Mouse (Mus musculus) forebrain, embryonic 16.5 days (tissue): ENCODE measurements around the gene Nckap5. TPM values are rescaled to one million over a fixed set of nuclear protein-coding genes. Genes with fewer than 3 reads are reported as not detected.

Experiments
- ATAC-seq: fragments of 200-750 bp; cut with Nextera tagmentation; 2 replicates; pipeline ENCODE4 v1.8.0; 2017; ENCODE audit warnings: mild to moderate bottlenecking, moderate library complexity
- H3K27ac ChIP-seq: fragments of 300-500 bp; sonication (generic); 2 replicates; pipeline ENCODE4 v1.5.1; 2014; ENCODE audit warnings: low read length, control low read depth
- H3K27me3 ChIP-seq: fragments of 300-500 bp; sonication (generic); replicated peaks from 2 replicates; pipeline ENCODE4 v1.6.1; 2014; ENCODE audit warnings: low read length; ENCODE audit not compliant: control insufficient read depth, insufficient read depth
- H3K36me3 ChIP-seq: fragments of 300-500 bp; sonication (generic); 2 replicates; pipeline ENCODE4 v1.6.1; 2014; ENCODE audit not compliant: control insufficient read depth, insufficient read depth
- H3K4me1 ChIP-seq: fragments of 300-500 bp; sonication (generic); replicated peaks from 2 replicates; pipeline ENCODE4 v1.6.1; 2014; ENCODE audit warnings: low read length; ENCODE audit not compliant: control insufficient read depth, insufficient read depth
- H3K4me2 ChIP-seq: fragments of 300-500 bp; sonication (generic); 2 replicates; pipeline ENCODE4 v1.6.1; 2014; ENCODE audit warnings: mild to moderate bottlenecking, low read length, control low read depth
- H3K4me3 ChIP-seq: fragments of 300-500 bp; sonication (generic); replicated peaks from 2 replicates; pipeline ENCODE4 v1.5.1; 2014; ENCODE audit warnings: mild to moderate bottlenecking, low read length, control low read depth
- H3K9ac ChIP-seq: fragments of 300-500 bp; sonication (generic); replicated peaks from 2 replicates; pipeline ENCODE4 v1.6.1; 2014; ENCODE audit warnings: low read depth, low read length, control low read depth
- H3K9me3 ChIP-seq: fragments of 300-500 bp; sonication (generic); 2 replicates; pipeline ENCODE4 v1.6.1; 2016; ENCODE audit warnings: low read length; ENCODE audit not compliant: control insufficient read depth
- WGBS: fragments of 180-500 bp; shearing (Covaris S2); extraction: QIAGEN DNeasy Blood & Tissue Kit; methylation state at CpG from one replicate; pipeline ENCODE4 v1.1.7; 2014; 5-methylcytosine and 5-hydroxymethylcytosine counted together
- polyA plus RNA-seq: library from polyadenylated mRNA; unstranded; fragments of >200 nt; fragmentation: Nextera tagmentation; extraction: Ambion mirVana; gene quantifications from 2 replicates; pipeline ENCODE4 v1.2.1, GENCODE M21; 2015

Nckap5 gene
- polyA plus RNA-seq, 1 experiment from 2014 or later, result 27.2 TPM

- Histone ChIP-seq H3K9ac (no peak overlapping the region), H3K9me3 (no peaks in the 10 kb centered on the region), H3K36me3 (no peaks in the 10 kb centered on the region), H3K27ac (no peak overlapping the region), H3K4me1 (peaks cover 3% of the 10 kb centered on the region; the same call in 1 of the 2 replicates), H3K27me3 (no peaks in the 10 kb centered on the region), H3K4me2 (no peak overlapping the region), H3K4me3 (no peak overlapping the region)
- ATAC-seq, result no peak
Observed at GRCm38 (mm10) chr1:126753611-126754010, 77.0 kb downstream of the Nckap5 start.

GRCm38 (mm10) chr1:126752247-126753037 is 78.2 kb downstream of the Nckap5 start:
- Histone ChIP-seq H3K9ac (no peak overlapping the region), H3K27ac (no peak overlapping the region), H3K4me2 (no peak overlapping the region), H3K4me1 (peaks cover 3% of the 10 kb centered on the region; the same call in 1 of the 2 replicates), H3K27me3 (no peaks in the 10 kb centered on the region), H3K4me3 (no peak overlapping the region), H3K36me3 (no peaks in the 10 kb centered on the region), H3K9me3 (no peaks in the 10 kb centered on the region)
- no peak for ATAC-seq
- WGBS, result 84% methylated on average over 13 of the region's 13 CpGs

- Histone ChIP-seq H3K27ac (no peak overlapping the region), H3K4me2 (no peak overlapping the region), H3K9me3 (no peaks in the 10 kb centered on the region), H3K36me3 (no peaks in the 10 kb centered on the region), H3K9ac (no peak overlapping the region), H3K4me3 (no peak overlapping the region), H3K27me3 (no peaks in the 10 kb centered on the region), H3K4me1 (peaks cover 3% of the 10 kb centered on the region; the same call in 1 of the 2 replicates)
- no peak for ATAC-seq
- WGBS, result 53% methylated on average over 6 of the region's 6 CpGs
Observed at GRCm38 (mm10) chr1:126751137-126751536, 79.5 kb downstream of the Nckap5 start.

GRCm38 (mm10) chr1:126750156-126750555 is 80.4 kb downstream of the Nckap5 start:
- Histone ChIP-seq H3K4me2 (no peak overlapping the region), H3K36me3 (no peaks in the 10 kb centered on the region), H3K27ac (no peak overlapping the region), H3K9me3 (no peaks in the 10 kb centered on the region), H3K27me3 (no peaks in the 10 kb centered on the region), H3K4me1 (peaks cover 10% of the 10 kb centered on the region), H3K9ac (no peak overlapping the region), H3K4me3 (no peak overlapping the region)
- WGBS, result 95% methylated on average over 3 of the region's 3 CpGs
- no peak for ATAC-seq

- Histone ChIP-seq H3K9ac (no peak overlapping the region), H3K9me3 (no peaks in the 10 kb centered on the region), H3K27me3 (no peaks in the 10 kb centered on the region), H3K27ac (no peak overlapping the region), H3K4me2 (no peak overlapping the region), H3K36me3 (no peaks in the 10 kb centered on the region), H3K4me1 (peaks cover 15% of the 10 kb centered on the region), H3K4me3 (no peak overlapping the region)
- ATAC-seq, result no peak
- 79% methylated on average over 4 of the region's 4 CpGs for WGBS
Observed at GRCm38 (mm10) chr1:126747914-126748313, 82.7 kb downstream of the Nckap5 start.

- H3K4me1 ChIP-seq, result peaks cover 12% of the 10 kb centered on the region
- no peak for ATAC-seq
Observed at GRCm38 (mm10) chr1:126745482-126746136, 85.0 kb downstream of the Nckap5 start.

GRCm38 (mm10) chr1:126744631-126745305 is 85.8 kb downstream of the Nckap5 start:
- no peaks in the 10 kb centered on the region for H3K9me3 ChIP-seq
- no peak for ATAC-seq

More at GRCm38 (mm10) chr1:126745482-126746136, 85.0 kb downstream of the Nckap5 start:
- Histone ChIP-seq H3K4me2 (no peak overlapping the region), H3K9me3 (no peaks in the 10 kb centered on the region), H3K9ac (no peak overlapping the region), H3K27me3 (no peaks in the 10 kb centered on the region), H3K27ac (no peak overlapping the region), H3K4me3 (no peak overlapping the region), H3K36me3 (no peaks in the 10 kb centered on the region)
- 15% methylated on average over 4 of the region's 4 CpGs for WGBS

GRCm38 (mm10) chr1:126738291-126738640 is 92.3 kb downstream of the Nckap5 start:
- H3K27ac ChIP-seq, result 0 out of 2 replicates have a peak overlapping the region, but pooled peaks have one; percentile 41
- no peaks in the 10 kb centered on the region for H3K27me3 ChIP-seq
- H3K9ac ChIP-seq, result peak overlapping the region; percentile 61
- H3K4me3 ChIP-seq, result peak overlapping the region; percentile 49
- H3K36me3 ChIP-seq, result no peaks in the 10 kb centered on the region
- peak overlapping the region; percentile 82 for H3K4me2 ChIP-seq
- no peaks in the 10 kb centered on the region for H3K9me3 ChIP-seq
- ATAC-seq, result no peak; the same call in 1 of the 2 replicates
- WGBS, result 2% methylated on average over 12 of the region's 12 CpGs
- peaks cover 13% of the 10 kb centered on the region for H3K4me1 ChIP-seq

More at GRCm38 (mm10) chr1:126744631-126745305, 85.8 kb downstream of the Nckap5 start:
- Histone ChIP-seq H3K4me1 (peaks cover 12% of the 10 kb centered on the region), H3K4me3 (no peak overlapping the region), H3K27ac (no peak overlapping the region), H3K27me3 (no peaks in the 10 kb centered on the region), H3K4me2 (no peak overlapping the region), H3K36me3 (no peaks in the 10 kb centered on the region), H3K9ac (no peak overlapping the region)
- 45% methylated on average over 14 of the region's 14 CpGs for WGBS
